Mouse (Mus musculus) forebrain, postnatal 0 days (tissue): ENCODE measurements at regions not wholly inside any gene's neighbourhood (a gene's known extent, or its start where the extent isn't known, plus 50 kb on each side); places are given as distances from the start of the nearest gene placed in this dataset.

Source experiments
- ATAC-seq: fragments of 200-750 bp; cut with Nextera tagmentation; 2 replicates; pipeline ENCODE4 v1.8.0; 2017; ENCODE audit warnings: mild to moderate bottlenecking, moderate library complexity
- DNase-seq: peaks from one replicate; pipeline ENCODE4 v3.0.0-alpha.2; 2015
- H3K27ac ChIP-seq: fragments of 300-500 bp; sonication (generic); 2 replicates; pipeline ENCODE4 v1.5.1; 2014; ENCODE audit warnings: low read depth, mild to moderate bottlenecking, antibody characterized with exemption, low read length, moderate library complexity, mixed read lengths
- H3K27me3 ChIP-seq: fragments of 300-500 bp; sonication (generic); 2 replicates; pipeline ENCODE4 v1.6.1; 2014; ENCODE audit warnings: mild to moderate bottlenecking, low read length, mixed read lengths; ENCODE audit not compliant: insufficient read depth
- H3K36me3 ChIP-seq: fragments of 300-500 bp; sonication (generic); 2 replicates; pipeline ENCODE4 v1.6.1; 2014; ENCODE audit warnings: mild to moderate bottlenecking, moderate library complexity; ENCODE audit not compliant: insufficient read depth
- H3K4me1 ChIP-seq: fragments of 300-500 bp; sonication (generic); 2 replicates; pipeline ENCODE4 v1.6.1; 2014; ENCODE audit warnings: antibody characterized with exemption; ENCODE audit not compliant: insufficient read depth
- H3K4me2 ChIP-seq: fragments of 300-500 bp; sonication (generic); 2 replicates; pipeline ENCODE4 v1.6.1; 2014; ENCODE audit warnings: low read depth, mild to moderate bottlenecking, moderate library complexity
- H3K4me3 ChIP-seq: fragments of 300-500 bp; sonication (generic); 2 replicates; pipeline ENCODE4 v1.5.1; 2014; ENCODE audit warnings: low read depth, low read length, mixed read lengths
- H3K9ac ChIP-seq: fragments of 300-500 bp; sonication (generic); 2 replicates; pipeline ENCODE4 v1.6.1; 2014; ENCODE audit warnings: mild to moderate bottlenecking
- H3K9me3 ChIP-seq: fragments of 300-500 bp; sonication (generic); 2 replicates; pipeline ENCODE4 v1.6.1; 2016; ENCODE audit warnings: low read length
- CTCF ChIP-seq: sonication (generic); IDR thresholded peaks from 2 replicates; pipeline ENCODE4 v1.5.1; 2016; ENCODE audit warnings: antibody characterized with exemption, control low read depth, low read depth
- WGBS: fragments of 180-500 bp; shearing (Covaris S2); extraction: QIAGEN DNeasy Blood & Tissue Kit; methylation state at CpG from one replicate; pipeline ENCODE4 v1.1.7; 2014; 5-methylcytosine and 5-hydroxymethylcytosine counted together

GRCm38 (mm10) chr17:82533521-82533920 is 681.6 kb upstream of the Pkdcc start:
- Histone ChIP-seq H3K27me3 (no peaks in the 10 kb centered on the region), H3K9ac (no peak overlapping the region), H3K4me1 (no peaks in the 10 kb centered on the region), H3K27ac (no peak overlapping the region), H3K36me3 (no peaks in the 10 kb centered on the region), H3K9me3 (no peaks in the 10 kb centered on the region), H3K4me2 (no peak overlapping the region), H3K4me3 (no peak overlapping the region)
- ATAC-seq: no peak
- 71% methylated on average over 5 of the region's 5 CpGs for WGBS
- TF ChIP-seq CTCF: no peak
- DNase-seq: no peak

- DNase-seq (no peak), ATAC-seq (no peak)
- Histone ChIP-seq H3K4me2 (no peak overlapping the region), H3K27me3 (no peaks in the 10 kb centered on the region), H3K9me3 (no peaks in the 10 kb centered on the region), H3K9ac (no peak overlapping the region), H3K4me3 (no peak overlapping the region), H3K36me3 (no peaks in the 10 kb centered on the region), H3K4me1 (no peaks in the 10 kb centered on the region), H3K27ac (no peak overlapping the region)
- no peak for TF ChIP-seq CTCF
Observed at GRCm38 (mm10) chr17:82518129-82518528, 697.0 kb upstream of the Pkdcc start.

GRCm38 (mm10) chr17:82516850-82517249 is 698.2 kb upstream of the Pkdcc start:
- WGBS: 61% methylated on average over 3 of the region's 3 CpGs
- DNase-seq (no peak), ATAC-seq (no peak)
- Histone ChIP-seq H3K27me3 (no peaks in the 10 kb centered on the region), H3K9ac (no peak overlapping the region), H3K9me3 (no peaks in the 10 kb centered on the region), H3K27ac (no peak overlapping the region), H3K36me3 (no peaks in the 10 kb centered on the region), H3K4me1 (no peaks in the 10 kb centered on the region), H3K4me2 (no peak overlapping the region), H3K4me3 (no peak overlapping the region)
- TF ChIP-seq CTCF: no peak

- no peak overlapping the region for H3K27ac ChIP-seq
- no peaks in the 10 kb centered on the region for H3K27me3 ChIP-seq
- ATAC-seq (no peak), DNase-seq (no peak)
- no peak overlapping the region for H3K9ac ChIP-seq
- TF ChIP-seq CTCF: no peak
- H3K4me1 ChIP-seq: no peaks in the 10 kb centered on the region
- no peak overlapping the region for H3K4me3 ChIP-seq
- no peak overlapping the region for H3K4me2 ChIP-seq
- no peaks in the 10 kb centered on the region for H3K9me3 ChIP-seq
- no peaks in the 10 kb centered on the region for H3K36me3 ChIP-seq
- 82% methylated on average over 2 of the region's 2 CpGs for WGBS
Observed at GRCm38 (mm10) chr17:82513816-82514215, 701.3 kb upstream of the Pkdcc start.

- Histone ChIP-seq H3K36me3 (no peaks in the 10 kb centered on the region), H3K27me3 (no peaks in the 10 kb centered on the region), H3K4me1 (no peaks in the 10 kb centered on the region), H3K9me3 (no peaks in the 10 kb centered on the region), H3K4me3 (no peak overlapping the region), H3K9ac (no peak overlapping the region), H3K27ac (no peak overlapping the region), H3K4me2 (no peak overlapping the region)
- no peak for TF ChIP-seq CTCF
- no peak for DNase-seq
- ATAC-seq: no peak
- WGBS: 91% methylated on average over 3 of the region's 3 CpGs
Observed at GRCm38 (mm10) chr17:82504291-82504690, 710.8 kb upstream of the Pkdcc start.

GRCm38 (mm10) chr17:82485544-82485943 is 729.5 kb upstream of the Pkdcc start:
- ATAC-seq (no peak), DNase-seq (no peak)
- 77% methylated on average over 3 of the region's 3 CpGs for WGBS
- Histone ChIP-seq H3K4me1 (no peaks in the 10 kb centered on the region), H3K4me3 (no peak overlapping the region), H3K9me3 (no peaks in the 10 kb centered on the region), H3K27me3 (no peaks in the 10 kb centered on the region), H3K9ac (no peak overlapping the region), H3K4me2 (no peak overlapping the region), H3K27ac (no peak overlapping the region), H3K36me3 (no peaks in the 10 kb centered on the region)
- TF ChIP-seq CTCF: no peak

- WGBS: 93% methylated on average over 6 of the region's 6 CpGs
- TF ChIP-seq CTCF: no peak
- DNase-seq: no peak
- H3K9ac ChIP-seq: no peak overlapping the region
- H3K27me3 ChIP-seq: no peaks in the 10 kb centered on the region
- H3K36me3 ChIP-seq: no peaks in the 10 kb centered on the region
- no peak overlapping the region for H3K27ac ChIP-seq
- H3K4me1 ChIP-seq: no peaks in the 10 kb centered on the region
- H3K9me3 ChIP-seq: no peaks in the 10 kb centered on the region
- H3K4me2 ChIP-seq: no peak overlapping the region
- ATAC-seq: no peak
- H3K4me3 ChIP-seq: no peak overlapping the region
Observed at GRCm38 (mm10) chr17:82484609-82485008, 730.5 kb upstream of the Pkdcc start.

GRCm38 (mm10) chr17:82457972-82458371 is 719.8 kb upstream of the Slc8a1 start:
- ATAC-seq: no peak
- 80% methylated on average over 5 of the region's 5 CpGs for WGBS

More at GRCm38 (mm10) chr17:82457972-82458371, 719.8 kb upstream of the Slc8a1 start:
- no peak for TF ChIP-seq CTCF
- H3K9me3 ChIP-seq: no peaks in the 10 kb centered on the region
- no peak overlapping the region for H3K4me3 ChIP-seq
- no peak for DNase-seq
- H3K27me3 ChIP-seq: no peaks in the 10 kb centered on the region
- H3K4me1 ChIP-seq: no peaks in the 10 kb centered on the region
- H3K4me2 ChIP-seq: no peak overlapping the region
- no peaks in the 10 kb centered on the region for H3K36me3 ChIP-seq
- H3K9ac ChIP-seq: no peak overlapping the region
- H3K27ac ChIP-seq: no peak overlapping the region
